Mouse (Mus musculus) common myeloid progenitor, adult 5-6 weeks (primary cell): Measurements from ENCODE around the gene Tmem198b. TPM values are rescaled to one million over a fixed set of nuclear protein-coding genes. Genes with fewer than 3 reads are reported as not detected.
"Not testable (repeated sequence)": the region's sequence is repeated elsewhere in the genome, so short reads cannot be mapped to it uniquely, and the experiment has no call there.

Experiments used
- ATAC-seq: replicated peaks from 2 replicates; pipeline ENCODE4 v1.8.0; 2016; ENCODE audit warnings: low read depth, mild to moderate bottlenecking, moderate TSS enrichment, inconsistent platforms; ENCODE audit not compliant: poor library complexity, severe bottlenecking
- total RNA-seq: library from RNA; stranded (forward); fragments of 200-1000, 187-1606 nt; gene quantifications from 2 replicates; pipeline ENCODE4 v1.2.3, GENCODE M21; 2017

The Tmem198b gene
- total RNA-seq: 3.2 and 3.7 TPM in 2 replicates

DNA sequence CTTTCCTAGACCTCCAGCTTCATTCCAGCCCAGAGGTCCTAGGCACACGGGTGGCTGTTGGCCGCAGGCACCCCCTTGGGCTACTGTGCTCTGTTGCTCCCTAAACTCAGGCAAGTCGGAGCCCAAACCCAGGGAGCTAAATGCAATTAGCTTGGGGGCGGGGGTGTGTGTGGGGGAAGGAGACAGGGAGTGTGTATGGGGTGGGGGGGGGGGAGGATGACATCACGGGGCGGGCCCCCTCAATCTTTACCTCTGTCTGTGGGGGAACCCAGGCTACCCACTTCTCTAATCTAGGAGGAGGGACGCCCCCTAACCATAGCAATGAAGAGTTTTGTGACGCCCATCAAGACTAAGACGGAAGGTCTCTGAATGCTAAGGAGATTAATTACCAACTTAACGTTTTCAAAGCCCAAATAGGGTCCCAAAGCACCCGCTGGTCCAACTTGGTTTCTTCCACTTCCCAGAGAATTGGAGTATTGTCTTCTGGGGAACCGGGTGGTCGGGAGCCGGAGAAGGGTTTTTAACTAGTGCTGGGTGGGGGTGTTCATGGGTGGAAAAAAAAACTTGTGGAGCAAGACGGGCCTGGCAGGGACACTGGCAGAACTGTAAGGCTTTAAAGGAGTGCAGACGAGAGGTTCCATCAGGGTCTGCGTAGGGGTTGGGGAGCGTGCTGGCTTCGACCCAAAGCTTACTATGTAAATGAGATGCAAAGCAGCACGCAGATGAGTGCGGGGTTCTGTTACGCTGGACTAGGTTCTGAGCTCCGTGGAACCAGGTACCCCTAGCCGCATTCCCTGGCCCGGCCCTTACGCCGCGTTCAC lies at the start of gene Tmem198b:
Tmem198b (minus strand) TSS at position 100 of the 821 bp plus-strand sequence.
- peak; percentile 27 for ATAC-seq

DNA sequence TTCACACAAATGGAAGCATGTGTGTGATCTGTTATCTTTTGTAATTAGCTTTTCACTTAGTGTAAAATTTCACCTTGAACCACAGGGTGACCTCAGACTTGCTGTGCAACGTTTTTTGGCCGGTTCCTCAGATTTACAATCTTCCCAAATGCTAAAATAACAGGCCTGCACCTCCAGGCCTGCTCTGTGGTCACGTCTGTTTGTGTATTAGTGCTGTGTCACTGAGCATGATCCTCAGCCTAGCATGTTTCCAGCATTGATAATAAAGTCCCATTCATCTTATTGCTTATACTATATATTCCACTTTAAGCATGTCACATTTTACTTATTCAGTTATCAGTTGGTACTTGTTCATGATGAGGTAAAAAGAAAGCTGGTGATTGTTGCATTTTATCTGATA lies 46.2 kb upstream of the Tmem198b start:
- 0 out of 2 replicates have a peak, but pooled peaks have one; percentile 45 for ATAC-seq

DNA sequence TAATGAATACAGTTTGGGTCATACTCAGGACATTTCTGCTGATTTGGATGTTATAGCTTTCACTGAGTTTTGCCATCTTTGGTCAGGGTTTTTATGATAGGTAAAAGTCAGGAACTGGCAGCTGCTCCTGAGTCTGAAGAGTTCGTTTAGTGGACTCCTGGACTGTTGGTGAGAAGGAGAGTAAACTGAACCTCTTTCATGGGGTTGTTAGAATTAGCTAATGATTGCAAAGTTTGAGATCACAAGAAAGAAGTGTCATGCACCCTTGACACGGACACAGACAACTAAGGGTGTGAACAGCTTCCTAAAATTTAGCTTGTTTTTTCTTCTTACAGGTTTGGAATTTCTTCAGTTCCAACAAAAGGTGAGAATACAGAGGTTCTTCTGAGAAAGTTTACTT lies 44.3 kb upstream of the Tmem198b start:
- ATAC-seq: no peak

DNA sequence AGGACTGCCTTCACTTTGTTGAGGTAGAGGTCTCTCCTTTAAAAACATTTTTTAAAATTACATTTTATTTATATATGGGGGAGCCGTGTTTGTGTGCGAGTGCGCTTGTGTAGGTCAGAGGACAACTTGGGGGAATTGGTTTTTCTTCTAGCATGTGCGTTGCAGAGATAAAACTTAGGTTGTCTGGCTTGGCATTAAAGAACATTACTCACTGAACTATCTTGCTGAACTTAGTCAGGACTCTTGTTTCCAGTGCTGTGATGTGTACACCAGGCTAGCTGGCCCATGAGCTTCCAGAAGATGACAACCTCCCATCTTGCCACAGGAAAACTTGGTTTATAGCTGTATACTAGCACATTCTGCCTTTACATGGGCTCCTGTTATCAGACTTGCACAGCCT lies 42.5 kb upstream of the Tmem198b start:
- ATAC-seq: peak; percentile 40; the same call in 1 of the 2 replicates

DNA sequence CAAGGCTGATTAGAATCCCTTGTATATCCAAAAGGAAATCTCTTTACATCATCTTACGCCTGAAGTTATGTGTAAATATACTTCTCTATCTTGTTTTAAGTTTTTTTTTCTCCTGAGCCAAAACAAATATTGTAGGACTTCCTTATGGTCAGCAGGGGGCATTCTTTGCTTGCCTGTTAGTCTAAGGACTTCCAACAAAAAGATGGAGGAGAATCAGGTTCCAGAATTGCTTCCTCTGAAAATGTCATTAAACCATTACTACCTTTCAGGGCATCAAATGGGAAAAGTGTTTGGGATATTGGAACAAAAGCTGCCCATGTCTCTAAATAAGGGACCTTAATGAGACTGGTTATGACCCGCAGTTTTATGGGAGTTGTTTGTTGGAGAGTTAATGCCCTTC lies 41.3 kb upstream of the Tmem198b start:
- peak; percentile 55; the same call in 1 of the 2 replicates for ATAC-seq

DNA sequence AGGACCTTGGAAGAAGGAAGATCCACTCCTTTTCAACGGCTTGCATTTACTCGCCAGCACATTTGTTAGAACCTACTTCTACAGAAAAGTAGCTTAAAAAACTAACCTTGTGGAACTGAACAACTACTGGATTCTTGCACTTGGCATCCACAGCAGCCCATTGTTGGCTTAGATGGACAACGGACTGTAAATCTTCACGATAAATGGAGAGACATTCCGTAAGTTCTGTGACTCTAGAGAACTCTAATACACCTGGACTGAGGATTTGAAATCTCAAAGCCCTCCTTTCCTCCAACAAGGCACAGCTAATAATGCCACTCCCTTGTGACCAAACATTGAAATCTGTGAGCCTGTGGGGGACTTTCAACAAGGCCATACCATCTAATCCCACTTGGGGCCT lies 39.1 kb upstream of the Tmem198b start:
- ATAC-seq: no peak

DNA sequence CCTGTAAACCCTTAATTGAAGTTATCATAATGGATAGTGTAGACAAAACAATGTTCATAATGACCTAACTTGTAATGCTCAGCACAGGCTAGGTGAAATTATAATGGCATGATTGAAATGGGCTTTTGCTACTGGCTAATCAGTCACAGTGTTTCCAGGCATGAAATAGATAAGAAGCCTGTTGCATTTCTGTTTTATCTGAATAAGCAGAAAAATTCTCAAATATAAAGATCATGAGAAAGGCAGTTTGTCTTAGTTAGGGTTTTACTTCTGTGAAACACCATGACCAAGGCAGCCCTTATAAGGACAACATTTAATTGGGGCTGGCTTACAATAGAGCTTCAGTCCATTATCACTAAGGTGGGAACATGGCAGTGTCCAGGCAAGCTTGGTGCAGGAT lies 36.4 kb upstream of the Tmem198b start:
- no peak for ATAC-seq

DNA sequence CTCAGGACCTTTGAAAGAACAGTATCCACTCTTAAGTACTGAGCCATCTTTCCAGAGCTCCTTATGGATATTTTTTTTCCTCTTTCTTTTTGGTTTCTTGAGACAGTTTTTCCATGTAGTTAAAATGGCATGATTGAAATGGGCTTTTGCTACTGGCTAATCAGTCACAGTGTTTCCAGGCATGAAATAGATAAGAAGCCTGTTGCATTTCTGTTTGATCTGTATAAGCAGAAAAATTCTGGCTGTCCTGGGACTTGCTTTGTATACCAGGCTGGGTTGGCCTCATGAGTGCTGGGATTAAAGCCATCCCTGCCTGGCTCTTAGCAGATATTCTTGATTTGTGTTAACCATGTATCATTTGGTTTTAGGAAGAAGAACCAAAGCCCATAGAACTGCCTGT lies 35.3 kb upstream of the Tmem198b start:
- no peak for ATAC-seq

DNA sequence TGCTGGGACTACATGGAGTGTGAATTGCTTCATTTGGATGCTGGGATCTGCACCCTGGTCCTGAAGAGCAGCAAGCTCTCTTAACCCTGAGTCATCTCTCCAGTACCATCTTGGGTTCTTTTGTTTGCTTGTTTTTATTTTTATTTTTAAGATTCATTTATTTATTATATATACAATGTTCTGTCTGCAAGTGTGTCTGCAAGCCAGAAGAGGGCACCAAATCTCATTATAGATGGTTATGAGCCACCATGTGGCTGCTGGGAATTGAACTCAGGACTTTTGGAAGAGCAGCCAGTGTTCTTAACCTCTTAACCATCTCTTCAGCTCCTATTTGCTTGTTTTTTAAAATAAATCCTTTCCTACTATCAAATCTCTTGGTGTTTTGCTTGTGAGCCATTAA lies 33.2 kb upstream of the Tmem198b start:
- ATAC-seq: no peak

DNA sequence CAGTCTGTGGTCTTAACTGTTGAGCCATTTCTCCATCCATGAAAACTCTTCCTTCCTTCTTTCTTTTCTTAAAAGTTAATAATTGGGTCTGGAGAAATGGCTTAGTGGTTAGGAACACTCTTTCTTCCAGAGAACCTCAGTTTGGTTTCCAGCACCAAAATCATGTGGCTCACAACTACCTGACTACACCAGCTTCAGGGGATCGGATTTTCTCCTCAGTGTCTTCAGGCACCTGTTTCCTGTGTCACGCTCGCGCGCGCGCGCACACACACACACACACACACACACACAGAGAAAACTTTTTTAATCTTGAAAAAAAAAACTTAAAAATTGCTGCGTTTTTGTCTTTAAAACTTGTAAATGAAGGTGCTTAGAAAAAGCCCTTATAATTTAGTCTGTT lies 19.7 kb upstream of the Tmem198b start:
- no peak for ATAC-seq

DNA sequence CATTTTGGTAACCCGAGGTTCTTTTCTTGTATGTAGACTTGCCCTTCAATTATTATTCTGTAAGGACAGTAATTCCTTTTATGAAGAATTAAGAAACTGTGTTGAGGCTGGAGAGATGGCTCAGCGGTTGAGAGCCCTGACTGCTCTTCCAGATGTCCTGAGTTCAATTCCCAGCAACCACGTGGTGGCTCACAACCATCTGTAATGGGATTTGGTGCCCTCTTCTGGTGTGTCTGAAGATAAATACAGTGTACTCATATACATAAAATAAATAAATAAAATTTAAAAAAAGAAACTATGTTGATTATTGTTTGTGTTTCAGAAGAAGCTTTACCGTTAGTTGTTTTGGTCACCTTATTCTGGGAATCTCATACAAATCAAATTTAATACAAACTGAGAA lies 18.9 kb upstream of the Tmem198b start:
- not testable (repeated sequence) for ATAC-seq

DNA sequence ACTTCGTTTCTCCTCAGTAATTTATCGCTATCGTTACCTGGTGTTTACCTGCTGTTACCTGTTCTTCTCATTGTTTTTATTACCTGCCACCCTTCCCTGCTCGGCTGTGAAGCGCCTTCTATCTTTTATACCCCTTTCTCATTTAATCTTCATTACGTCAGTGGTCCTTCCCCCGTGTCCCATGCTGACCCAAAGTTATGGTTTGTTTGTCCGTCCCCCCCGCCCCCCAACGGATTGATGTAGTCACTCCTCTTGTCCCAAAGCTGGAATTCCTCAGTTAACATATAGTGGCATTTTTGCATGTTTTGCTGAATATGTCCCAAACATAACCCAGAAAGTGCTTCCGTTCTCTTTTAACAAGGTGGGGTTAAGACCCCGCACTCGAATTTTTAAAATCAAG lies 18.0 kb upstream of the Tmem198b start:
- no peak for ATAC-seq

DNA sequence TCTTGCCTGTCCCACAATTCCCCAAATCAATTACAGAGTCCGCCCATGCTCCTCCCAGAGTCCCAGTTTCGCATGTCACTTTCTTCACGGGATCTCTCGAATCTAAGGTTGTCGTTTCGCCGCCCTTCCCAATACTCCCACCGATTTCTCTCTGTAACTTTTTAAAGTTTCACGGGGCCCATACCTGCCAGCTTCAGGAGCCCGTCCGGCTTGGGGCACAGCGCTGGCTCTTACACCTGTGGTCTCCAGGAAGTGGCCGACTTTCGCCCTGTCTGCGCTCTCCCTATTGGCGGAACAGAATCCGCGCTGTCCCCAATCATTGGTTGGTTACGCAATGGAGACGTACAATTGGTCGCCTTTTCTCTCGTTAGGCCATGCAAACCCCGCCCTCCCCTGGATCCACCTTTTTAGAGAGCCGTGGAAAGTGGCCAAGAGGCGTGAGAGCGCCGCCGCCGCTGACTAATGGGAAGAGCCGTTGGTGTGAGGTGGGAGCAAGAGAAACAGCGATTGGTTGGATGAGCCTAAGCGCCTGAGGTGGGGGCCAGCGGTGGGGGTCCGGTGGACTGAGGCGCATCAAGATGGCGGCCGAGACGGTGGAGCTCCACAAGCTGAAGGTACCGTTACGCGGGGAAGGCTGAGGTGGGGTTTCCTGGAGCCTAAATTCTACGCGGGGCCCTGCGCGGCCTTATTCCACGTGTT lies 17.3 kb upstream of the Tmem198b start, which contains the start of gene Ormdl2:
Ormdl2 (minus strand) TSS at position 288 of the 699 bp plus-strand sequence.
- ATAC-seq: peak; percentile 98

DNA sequence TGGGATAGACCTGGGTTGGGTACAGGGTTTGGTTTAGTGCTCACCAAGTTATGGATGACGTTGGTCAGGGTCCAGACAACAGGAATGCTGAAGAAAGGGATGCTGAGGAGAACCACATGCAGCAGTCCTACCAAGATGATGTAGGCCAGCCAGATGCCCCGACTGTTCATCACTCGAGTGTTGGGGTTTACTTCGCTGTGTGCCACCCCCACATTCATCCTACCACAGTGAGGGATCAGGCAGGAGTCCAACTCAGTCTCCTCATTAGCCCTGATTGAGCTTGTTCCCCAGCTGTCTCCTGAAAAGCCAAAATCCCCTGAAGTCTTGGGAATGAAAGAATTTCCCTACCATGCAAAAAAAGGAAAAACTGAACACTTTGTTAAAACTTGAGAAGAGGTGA lies 16.0 kb upstream of the Tmem198b start:
- no peak for ATAC-seq

DNA sequence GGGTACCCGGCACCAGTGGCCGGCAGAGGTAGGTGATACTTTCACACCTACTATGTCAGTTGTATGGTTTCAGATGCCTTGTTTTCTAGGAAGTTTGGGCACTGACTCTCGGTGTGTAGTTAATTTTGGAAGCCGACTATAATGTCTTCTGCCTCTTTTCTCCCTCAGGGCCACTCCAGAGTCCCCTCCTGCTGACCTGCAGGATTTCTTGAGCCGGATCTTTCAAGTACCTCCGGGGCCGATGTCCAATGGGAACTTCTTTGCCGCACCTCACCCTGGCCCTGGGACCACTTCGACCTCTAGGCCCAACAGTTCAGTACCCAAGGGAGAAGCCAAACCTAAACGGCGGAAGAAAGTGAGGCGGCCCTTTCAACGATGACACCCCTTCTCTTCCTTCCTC lies 12.9 kb upstream of the Tmem198b start, which contains the start of gene Sarnp:
Sarnp (plus strand) TSS at position 301 of the 400 bp plus-strand sequence.
- no peak for ATAC-seq

DNA sequence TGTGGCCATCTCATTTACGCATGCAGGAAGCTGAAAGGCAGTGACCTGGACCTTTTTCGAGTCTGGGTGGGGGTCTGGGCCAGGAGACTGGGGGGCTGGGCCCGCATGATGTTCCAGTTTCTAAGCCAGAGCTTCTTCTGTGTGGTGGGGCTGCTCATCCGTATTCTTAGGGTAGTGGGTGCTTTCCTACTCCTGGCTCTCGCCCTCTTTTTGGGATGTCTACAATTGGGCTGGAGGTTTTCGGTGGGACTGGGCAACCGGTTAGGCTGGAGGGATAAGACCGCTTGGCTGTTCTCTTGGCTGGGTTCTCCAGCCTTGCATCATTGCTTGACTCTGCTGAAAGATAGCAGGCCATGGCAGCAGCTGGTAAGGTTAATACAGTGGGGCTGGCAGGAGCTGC lies 2.8 kb upstream of the Tmem198b start:
- no peak for ATAC-seq

DNA sequence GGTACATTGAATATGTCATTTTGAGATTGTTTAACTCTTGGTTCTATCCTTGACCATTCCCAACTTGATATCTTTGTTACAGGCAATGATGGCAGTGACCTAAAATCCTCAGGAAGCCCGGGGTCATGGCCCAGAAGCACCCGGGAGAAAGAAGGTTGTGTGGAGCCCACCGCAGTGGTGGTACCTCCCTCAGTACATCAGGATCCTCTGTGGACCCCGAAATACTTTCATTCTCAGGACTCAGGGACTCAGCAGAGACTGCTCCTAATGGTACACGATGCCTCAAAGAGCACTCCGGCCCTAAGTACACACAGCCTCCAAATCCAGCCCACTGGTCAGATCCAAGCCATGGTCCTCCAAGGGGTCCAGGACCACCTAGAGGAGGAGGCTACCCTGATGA lies 1.9 kb upstream of the Tmem198b start:
- ATAC-seq: no peak

DNA sequence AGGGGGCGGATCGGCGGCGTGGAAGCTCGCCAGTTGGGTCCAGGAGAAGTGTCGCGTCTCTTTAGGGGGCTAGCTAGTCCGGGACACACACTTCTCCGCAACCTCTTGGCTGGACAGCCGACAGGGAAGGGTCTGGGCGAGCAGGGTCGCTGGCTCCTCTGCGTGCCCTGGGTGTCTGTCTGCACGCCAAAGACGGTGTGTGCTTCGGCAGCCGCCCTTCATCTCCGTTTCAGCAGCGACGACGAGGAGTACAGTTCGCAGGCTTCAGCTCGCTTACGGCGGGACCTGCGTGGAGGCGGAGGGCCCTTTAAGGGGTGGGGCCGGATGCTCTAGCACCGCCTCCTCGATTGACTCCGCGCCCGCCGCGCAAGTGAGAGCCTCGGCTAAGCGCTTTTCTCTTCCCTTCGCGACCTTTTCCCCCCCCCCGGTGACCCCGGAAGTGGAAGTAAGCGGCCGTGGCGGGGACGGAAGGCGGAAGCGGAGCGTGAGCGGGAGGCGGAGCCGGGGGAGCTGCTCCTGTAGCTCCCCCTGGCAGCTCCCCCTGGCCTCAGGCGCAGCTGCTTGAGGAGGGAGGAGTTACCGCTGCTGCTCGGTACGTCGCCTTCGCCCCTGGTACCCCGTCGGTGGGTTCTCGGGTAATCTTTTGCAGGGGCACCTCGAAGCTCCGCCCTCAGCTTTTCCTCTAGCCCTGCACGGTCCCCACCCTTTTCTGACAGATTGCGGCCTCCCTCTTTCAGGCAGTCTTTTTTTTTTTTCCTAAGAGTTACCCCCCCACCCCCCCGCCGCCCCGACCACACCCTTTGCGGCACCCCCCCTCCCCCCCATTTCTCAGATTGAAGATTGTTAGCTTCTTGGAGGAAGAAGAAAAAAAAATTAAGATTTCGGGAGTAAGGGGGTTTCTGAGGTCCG lies 1.2 kb upstream of the Tmem198b start:
- ATAC-seq: peak; percentile 82

DNA sequence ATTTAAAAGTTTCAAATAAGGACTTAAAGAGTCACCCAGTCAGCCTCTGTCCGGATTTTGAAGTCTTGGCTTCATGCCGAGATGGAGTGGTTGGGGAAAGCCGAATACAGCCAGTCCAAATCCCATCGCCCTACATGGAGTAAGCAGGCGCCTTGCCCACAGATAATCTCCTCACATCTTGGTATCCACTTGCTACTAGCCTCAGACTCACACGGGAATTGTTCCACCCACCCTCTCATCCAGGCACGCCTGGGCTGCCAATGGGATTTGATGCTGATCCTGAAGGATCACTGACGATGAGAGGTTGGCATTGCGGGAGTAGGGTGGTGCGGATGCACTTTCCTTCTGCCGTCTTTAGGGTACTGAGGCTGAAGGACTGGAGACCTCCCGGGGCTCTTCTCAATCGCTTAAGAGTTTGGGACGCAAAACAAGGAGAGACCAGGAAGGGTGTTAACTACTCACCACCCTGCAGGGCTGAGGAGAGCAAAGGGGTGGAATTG lies 349 bp downstream of the Tmem198b start, which contains the start of gene Dnajc14:
Dnajc14 (plus strand) TSS at position 292 of the 500 bp plus-strand sequence.
- no peak for ATAC-seq

DNA sequence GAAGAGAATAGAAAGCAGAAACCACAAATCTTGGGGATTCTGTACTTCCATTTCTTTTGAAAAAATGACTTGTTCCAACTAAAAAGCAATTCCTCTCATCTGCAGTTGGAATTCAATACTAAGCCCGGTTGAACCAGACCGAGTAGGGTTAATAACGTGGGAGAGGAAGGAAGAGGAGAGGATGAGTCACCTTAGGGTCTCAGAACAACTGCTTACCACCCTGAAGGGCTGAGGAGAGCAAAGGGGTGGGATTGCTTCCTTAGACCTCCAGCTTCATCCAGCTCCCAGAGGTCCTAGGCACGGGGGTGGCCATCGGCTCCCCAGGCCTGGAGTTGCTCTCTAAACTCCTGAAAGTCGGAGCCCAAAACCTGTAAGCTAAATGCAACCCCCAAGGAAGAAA lies 809 bp downstream of the Tmem198b start:
- ATAC-seq: no peak
